In genomic region chr9:72440948-72441926, GRCm38 (mm10) we compare ENCODE assay signal across 13 mouse cellular contexts. TPM values are rescaled to one million over a fixed set of nuclear protein-coding genes. Genes with fewer than 3 reads are reported as not detected.
DNase-seq lines count a peak whose midpoint lies in the region; ATAC-seq lines count a peak whose summit lies in the region.
"Had no signal": no experiment of that assay in that cellular context is flagged by ENCODE, and none has a peak within 500 bp of the region (broad histone marks: within the 10 kb centered on the region; RNA-seq: fewer than 3 reads in every experiment).

No protein-coding gene starts in this region.

- H3K36me3 ChIP-seq in hindbrain, embryonic 11.5 days (ENCODE audit: control insufficient read depth, insufficient read depth, low read length), result no peaks in the 10 kb centered on the region
- H3K36me3 ChIP-seq in hindbrain, embryonic 12.5 days, result peaks cover 9% of the 10 kb centered on the region; the same call in 1 of the 2 replicates
- H3K36me3 ChIP-seq in liver, embryonic 12.5 days, result peaks cover 48% of the 10 kb centered on the region
- H3K36me3 ChIP-seq in hindbrain, embryonic 14.5 days (replicated peaks; ENCODE audit: control insufficient read depth, insufficient read depth), result no peaks in the 10 kb centered on the region

- H3K9ac ChIP-seq in hindbrain, embryonic 11.5 days (ENCODE audit: low read depth, low read length), result no peak overlapping the region
- H3K9ac ChIP-seq in hindbrain, embryonic 12.5 days, result no peak overlapping the region
- peak overlapping the region; percentile 65 for H3K9ac ChIP-seq in liver, embryonic 12.5 days
- H3K9ac ChIP-seq in hindbrain, embryonic 14.5 days, result no peak overlapping the region
- H3K9ac ChIP-seq: embryonic facial prominence, embryonic 15.5 days; limb, embryonic 13.5 days had no signal

- no peak overlapping the region for H3K4me3 ChIP-seq in hindbrain, embryonic 11.5 days (ENCODE audit: low read depth, low read length)
- no peak overlapping the region for H3K4me3 ChIP-seq in hindbrain, embryonic 12.5 days
- peak overlapping the region; percentile 81 for H3K4me3 ChIP-seq in liver, embryonic 12.5 days
- H3K4me3 ChIP-seq in hindbrain, embryonic 14.5 days (replicated peaks; ENCODE audit: low read length), result no peak overlapping the region
- H3K4me3 ChIP-seq: embryonic facial prominence, embryonic 15.5 days; limb, embryonic 13.5 days had no signal

- 0 out of 2 replicates have a peak, but pooled peaks cover 2% of the 10 kb centered on the region for H3K4me1 ChIP-seq in hindbrain, embryonic 11.5 days (replicated peaks; ENCODE audit: control insufficient read depth, insufficient read depth, low read length)
- H3K4me1 ChIP-seq in hindbrain, embryonic 12.5 days, result peaks cover 9% of the 10 kb centered on the region
- peaks cover 55% of the 10 kb centered on the region for H3K4me1 ChIP-seq in liver, embryonic 12.5 days
- H3K4me1 ChIP-seq in hindbrain, embryonic 14.5 days (replicated peaks; ENCODE audit: control insufficient read depth, insufficient read depth, low read length), result peaks cover 4% of the 10 kb centered on the region; the same call in 1 of the 2 replicates

- no peak overlapping the region for H3K27ac ChIP-seq in hindbrain, embryonic 11.5 days (ENCODE audit: low read depth, low read length)
- no peak overlapping the region for H3K27ac ChIP-seq in hindbrain, embryonic 12.5 days
- H3K27ac ChIP-seq in liver, embryonic 12.5 days, result peak overlapping the region; percentile 98
- no peak overlapping the region for H3K27ac ChIP-seq in hindbrain, embryonic 14.5 days
- H3K27ac ChIP-seq: embryonic facial prominence, embryonic 15.5 days; limb, embryonic 13.5 days; macrophage had no signal

- no peaks in the 10 kb centered on the region for H3K9me3 ChIP-seq in hindbrain, embryonic 11.5 days (ENCODE audit: control insufficient read depth, low read length)
- H3K9me3 ChIP-seq in hindbrain, embryonic 12.5 days (replicated peaks), result no peaks in the 10 kb centered on the region
- H3K9me3 ChIP-seq in liver, embryonic 12.5 days (replicated peaks), result no peaks in the 10 kb centered on the region
- no peaks in the 10 kb centered on the region for H3K9me3 ChIP-seq in hindbrain, embryonic 14.5 days (ENCODE audit: control insufficient read depth, low read length)
- H3K9me3 ChIP-seq: embryonic facial prominence, embryonic 15.5 days; limb, embryonic 13.5 days had no signal

- no peak for ATAC-seq in hindbrain, embryonic 11.5 days (ENCODE audit: low FRiP score)
- ATAC-seq in hindbrain, embryonic 12.5 days (ENCODE audit: low FRiP score), result no peak
- ATAC-seq in liver, embryonic 12.5 days, result peak; percentile 75
- no peak for ATAC-seq in hindbrain, embryonic 14.5 days (ENCODE audit: low FRiP score)

- 0 out of 2 replicates have a peak overlapping the region, but pooled peaks have one; percentile 11 for H3K4me2 ChIP-seq in hindbrain, embryonic 11.5 days (replicated peaks; ENCODE audit: low read depth, low read length)
- H3K4me2 ChIP-seq in hindbrain, embryonic 12.5 days (replicated peaks), result no peak overlapping the region
- H3K4me2 ChIP-seq in liver, embryonic 12.5 days, result peak overlapping the region; percentile 76
- no peak overlapping the region for H3K4me2 ChIP-seq in hindbrain, embryonic 14.5 days (replicated peaks)
- H3K4me2 ChIP-seq: embryonic facial prominence, embryonic 15.5 days; limb, embryonic 13.5 days had no signal

- WGBS in hindbrain, embryonic 11.5 days, result 79% methylated on average over 8 of the region's 8 CpGs
- 77% methylated on average over 8 of the region's 8 CpGs for WGBS in hindbrain, embryonic 12.5 days
- WGBS in liver, embryonic 12.5 days (ENCODE audit: insufficient replicate concordance), result 26% methylated on average over 8 of the region's 8 CpGs
- WGBS in hindbrain, embryonic 14.5 days, result 84% methylated on average over 8 of the region's 8 CpGs

- no peak for DNase-seq in hindbrain, embryonic 11.5 days (ENCODE audit: low spot score)
- peak; percentile 36 for DNase-seq in c-Kit-negative CD71-positive TER-119-positive erythroid progenitor cells, embryonic 14.5 days (ENCODE audit: low read depth, low spot score)
- peak; percentile 54 for DNase-seq in thymus, postnatal 25 days
- DNase-seq in kidney, postnatal 14 days, result no peak
- no peak for DNase-seq in hindbrain, embryonic 14.5 days (ENCODE audit: low spot score)
- DNase-seq: cerebellum, adult 9-11 months; kidney, postnatal 25 days; layer of hippocampus, postnatal 36 days had no signal

- no peaks in the 10 kb centered on the region for H3K27me3 ChIP-seq in hindbrain, embryonic 11.5 days (ENCODE audit: control insufficient read depth, insufficient read depth, low read length)
- no peaks in the 10 kb centered on the region for H3K27me3 ChIP-seq in hindbrain, embryonic 12.5 days
- H3K27me3 ChIP-seq in liver, embryonic 12.5 days (replicated peaks), result no peaks in the 10 kb centered on the region
- H3K27me3 ChIP-seq in hindbrain, embryonic 14.5 days (ENCODE audit: control insufficient read depth, insufficient read depth, low read length), result no peaks in the 10 kb centered on the region
- H3K27me3 ChIP-seq: embryonic facial prominence, embryonic 15.5 days; limb, embryonic 13.5 days had no signal

RNA-seq across cellular contexts. Expression of gene Mns1, which starts 3.4 kb away (rescaled TPM):
- 45.6 and 49.5 TPM in 2 replicates for polyA plus RNA-seq in hindbrain, embryonic 11.5 days (2014; fragmentation: Nextera tagmentation; extraction: Ambion mirVana)
- 29.3 and 30.6 TPM in 2 replicates for polyA plus RNA-seq in hindbrain, embryonic 12.5 days (2016; fragmentation: Nextera tagmentation; extraction: Ambion mirVana)
- polyA plus RNA-seq in liver, embryonic 12.5 days (2016; fragmentation: Nextera tagmentation; extraction: Ambion mirVana), result 119 and 123 TPM in 2 replicates
- polyA plus RNA-seq in hindbrain, embryonic 14.5 days (2014; fragmentation: Nextera tagmentation; extraction: Ambion mirVana), result 5.9 and 10.5 TPM in 2 replicates

RNA-seq across cellular contexts. Expression of gene Tex9, which starts 50.8 kb away (rescaled TPM):
- polyA plus RNA-seq in hindbrain, embryonic 11.5 days (2014; fragmentation: Nextera tagmentation; extraction: Ambion mirVana), result 55.5 and 75.3 TPM in 2 replicates
- polyA plus RNA-seq in hindbrain, embryonic 12.5 days (2016; fragmentation: Nextera tagmentation; extraction: Ambion mirVana), result 55.1 and 57.8 TPM in 2 replicates
- polyA plus RNA-seq in liver, embryonic 12.5 days (2016; fragmentation: Nextera tagmentation; extraction: Ambion mirVana), result 9.1 and 11.4 TPM in 2 replicates
- polyA plus RNA-seq in hindbrain, embryonic 14.5 days (2014; fragmentation: Nextera tagmentation; extraction: Ambion mirVana), result 25.4 and 35.9 TPM in 2 replicates

Comparison
In these comparisons a context has a peak if more than half of its experiments do, and no peak if none do; other contexts are left out.
1. H3K4me2 ChIP-seq: peak in hindbrain, embryonic 11.5 days (single experiment) and liver, embryonic 12.5 days (single experiment); none in hindbrain, embryonic 12.5 days (single experiment) and hindbrain, embryonic 14.5 days (single experiment).
2. DNase-seq: peak in c-Kit-negative CD71-positive TER-119-positive erythroid progenitor cells, embryonic 14.5 days (single experiment) and thymus, postnatal 25 days (single experiment); none in hindbrain, embryonic 11.5 days (single experiment), kidney, postnatal 14 days (single experiment) and hindbrain, embryonic 14.5 days (single experiment).